Mouse (Mus musculus) cerebellum, adult 11 months (tissue): ENCODE measurements around the gene Cdk14.
"Not testable (repeated sequence)": the region's sequence is repeated elsewhere in the genome, so short reads cannot be mapped to it uniquely, and the experiment has no call there.

Experiments
- DNase-seq: peaks from one replicate; pipeline ENCODE4 v3.0.0; 2022

The Cdk14 gene

GRCm38 (mm10) chr5:5260966-5261724 lies 159.0 kb downstream of the Cdk14 start:
- no peak for DNase-seq

GRCm38 (mm10) chr5:5260309-5260708 lies 159.8 kb downstream of the Cdk14 start:
- no peak for DNase-seq

DNA sequence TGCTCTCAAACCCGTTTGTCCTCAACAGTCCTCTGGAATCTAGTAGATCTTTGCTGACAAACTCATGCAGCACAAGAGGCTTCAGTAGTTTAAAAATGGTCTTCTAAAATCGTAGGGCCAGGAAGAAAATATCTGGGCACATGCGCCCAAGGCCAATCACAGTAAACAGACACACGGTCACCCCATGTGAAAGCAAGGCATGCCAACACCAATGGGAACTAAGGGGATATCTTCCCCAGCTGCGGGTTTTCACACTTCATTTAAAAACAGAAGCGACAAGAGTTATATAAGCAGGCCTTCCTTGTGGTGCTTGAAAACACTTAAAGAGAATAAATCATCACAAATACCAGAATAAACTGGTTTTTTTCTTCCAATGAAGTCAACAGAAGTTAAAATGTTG lies 165.7 kb downstream of the Cdk14 start:
- no peak for DNase-seq

- DNase-seq, result no peak
Measured at GRCm38 (mm10) chr5:5253177-5253576, 166.9 kb downstream of the Cdk14 start.

GRCm38 (mm10) chr5:5247671-5248070 lies 172.4 kb downstream of the Cdk14 start:
- no peak for DNase-seq

GRCm38 (mm10) chr5:5246534-5247175 lies 173.5 kb downstream of the Cdk14 start:
- DNase-seq, result no peak

- DNase-seq, result no peak
Measured at GRCm38 (mm10) chr5:5245182-5245581, 174.9 kb downstream of the Cdk14 start.

DNA sequence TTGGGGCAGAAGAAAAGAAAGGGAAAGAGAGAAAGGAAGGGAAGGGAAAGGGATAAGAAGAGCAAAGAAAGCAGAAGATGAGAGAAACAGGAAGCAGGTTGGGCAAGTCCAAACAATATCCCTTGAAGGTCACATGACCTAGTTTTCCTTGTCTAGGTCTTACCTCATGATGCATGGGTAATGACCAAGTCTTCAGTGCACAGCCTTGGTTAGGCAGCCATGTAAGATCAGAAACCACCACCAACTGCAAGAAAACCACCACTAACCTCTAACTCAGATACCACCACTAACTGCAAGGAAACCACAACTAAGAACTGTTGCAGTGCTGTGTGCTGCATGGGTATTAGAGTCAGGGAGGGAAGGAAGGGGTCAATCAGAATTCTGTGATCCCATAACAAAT lies 176.5 kb downstream of the Cdk14 start:
- DNase-seq, result no peak

GRCm38 (mm10) chr5:5242704-5243103 lies 177.4 kb downstream of the Cdk14 start:
- DNase-seq, result no peak

DNA sequence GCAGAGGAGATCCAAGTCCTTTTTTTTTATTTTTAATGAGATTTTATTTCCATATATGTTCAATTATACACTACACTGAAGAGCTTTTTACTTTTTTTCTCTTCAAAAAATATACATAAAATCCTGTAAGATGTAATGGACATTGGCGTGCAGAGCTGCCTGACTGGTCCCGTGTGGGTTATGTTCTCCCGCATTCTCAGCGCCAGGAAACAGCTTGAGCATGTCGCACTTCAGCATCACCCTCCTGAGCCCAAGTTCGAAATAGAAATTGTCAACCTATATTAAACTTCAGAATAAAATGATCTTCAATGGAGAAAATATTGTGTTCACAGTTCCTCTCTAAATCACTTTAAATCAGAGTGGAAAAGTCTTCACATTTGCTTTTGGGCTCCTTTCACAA lies 179.0 kb downstream of the Cdk14 start:
- no peak for DNase-seq

DNA sequence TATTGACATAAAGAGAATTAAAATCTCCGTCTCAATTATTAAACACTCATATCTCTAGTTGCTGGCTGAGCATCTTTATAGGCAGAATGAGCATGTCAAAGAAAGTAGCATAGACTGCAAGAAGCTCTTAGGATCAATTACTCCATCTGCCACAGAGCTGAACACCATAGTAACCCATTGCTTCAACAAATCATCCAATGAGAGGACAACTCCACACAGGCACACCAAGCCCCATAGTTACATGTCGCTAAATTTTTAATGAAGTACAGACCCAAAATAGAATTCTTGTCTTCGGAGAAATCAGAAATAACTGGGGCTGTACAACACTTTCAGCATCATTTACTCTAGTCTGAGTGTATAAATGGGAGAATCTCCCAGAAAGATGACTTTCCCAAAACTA lies 180.0 kb downstream of the Cdk14 start:
- no peak for DNase-seq

DNA sequence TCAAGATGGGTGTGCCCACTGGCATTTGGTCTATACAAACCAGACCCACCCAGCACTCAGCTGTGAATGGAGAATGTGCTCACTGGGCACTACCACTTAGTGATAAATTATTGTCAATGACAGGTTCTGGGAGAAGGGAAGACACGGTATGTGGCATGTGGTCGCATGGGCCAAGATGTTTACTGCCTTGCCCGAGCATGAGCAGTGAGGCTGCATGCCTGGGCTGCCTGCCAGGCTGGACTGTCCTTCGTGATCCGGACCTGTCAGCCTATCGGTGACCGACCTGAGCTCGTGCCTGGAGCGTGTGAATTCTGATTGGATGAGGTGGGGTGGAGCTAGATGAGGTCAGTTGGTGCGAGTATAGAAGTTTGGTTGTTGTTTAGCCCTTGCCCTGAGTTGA lies 185.2 kb downstream of the Cdk14 start:
- not testable (repeated sequence) for DNase-seq

- DNase-seq, result no peak
Measured at GRCm38 (mm10) chr5:5226966-5227365, 193.1 kb downstream of the Cdk14 start.

DNA sequence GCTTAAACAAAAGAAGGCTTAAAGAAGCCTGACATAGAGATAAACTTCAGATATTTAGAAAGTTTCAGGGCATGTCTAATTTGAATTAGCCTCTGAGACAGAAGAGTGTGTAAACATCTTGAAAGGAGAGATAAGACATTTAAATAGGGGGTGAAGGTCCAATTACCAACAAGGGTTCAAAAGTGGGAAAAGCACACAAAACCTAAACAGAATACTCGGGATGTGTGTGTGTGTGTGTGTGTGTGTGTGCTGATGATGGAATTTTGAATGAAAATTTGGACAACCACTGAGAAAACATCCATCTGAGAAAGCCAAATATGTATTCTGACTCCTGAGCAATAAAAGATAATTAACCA lies 208.4 kb downstream of the Cdk14 start:
- DNase-seq, result no peak

DNA sequence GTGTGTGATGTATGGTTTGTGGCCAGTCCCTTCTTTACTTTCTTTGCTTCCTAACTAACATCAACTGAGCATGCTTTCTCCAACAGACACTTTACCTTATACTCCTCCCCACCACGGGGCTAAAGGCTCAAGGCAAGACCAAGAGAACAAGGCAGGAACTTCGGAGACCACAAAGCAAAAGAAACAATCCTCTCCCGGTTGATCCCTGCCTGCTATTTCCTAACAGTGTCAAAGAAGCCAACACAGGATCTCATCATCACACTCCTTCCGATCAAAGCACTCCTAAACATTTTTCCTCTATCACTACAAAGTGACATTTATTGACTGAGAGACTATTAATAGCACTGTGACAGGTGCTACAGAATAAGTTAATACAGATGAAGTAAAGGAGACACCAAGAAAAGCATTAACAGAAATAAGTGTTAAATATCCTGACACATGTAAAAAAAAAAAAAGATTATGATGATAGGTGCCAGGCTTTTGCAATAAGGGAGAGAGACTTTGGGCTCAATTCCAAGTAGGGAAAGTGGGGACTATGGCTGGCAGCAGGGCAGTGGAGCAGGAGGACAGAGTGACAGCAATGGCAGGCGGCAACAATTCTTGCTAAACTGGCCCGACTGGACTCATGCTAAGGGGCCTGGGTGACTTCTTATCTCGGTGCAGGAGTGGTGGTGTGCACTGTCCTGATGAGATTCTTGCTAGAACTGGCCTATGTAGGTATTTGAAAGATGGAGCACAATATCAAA lies 208.9 kb downstream of the Cdk14 start:
- no peak for DNase-seq

DNA sequence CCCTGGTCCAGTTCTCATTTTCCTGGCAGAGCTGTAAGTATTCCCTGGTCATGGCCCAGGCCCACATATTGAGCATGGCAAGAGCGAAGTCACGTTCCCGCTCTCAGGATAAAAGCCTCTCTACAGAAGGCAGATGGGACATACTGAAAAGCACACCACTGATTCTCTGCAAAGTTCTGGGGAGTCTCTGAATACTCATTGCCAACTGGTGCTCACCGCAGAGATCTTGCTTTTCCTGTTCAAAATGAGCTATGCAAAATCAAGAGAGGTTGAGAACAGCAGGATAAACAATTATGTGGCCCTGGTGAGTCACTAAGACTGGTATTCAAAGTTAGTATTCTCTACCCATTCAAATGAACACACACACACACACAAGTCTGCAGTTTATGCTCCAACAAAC lies 212.1 kb downstream of the Cdk14 start:
- DNase-seq, result no peak

- no peak for DNase-seq
Measured at GRCm38 (mm10) chr5:5206012-5206411, 214.1 kb downstream of the Cdk14 start.

DNA sequence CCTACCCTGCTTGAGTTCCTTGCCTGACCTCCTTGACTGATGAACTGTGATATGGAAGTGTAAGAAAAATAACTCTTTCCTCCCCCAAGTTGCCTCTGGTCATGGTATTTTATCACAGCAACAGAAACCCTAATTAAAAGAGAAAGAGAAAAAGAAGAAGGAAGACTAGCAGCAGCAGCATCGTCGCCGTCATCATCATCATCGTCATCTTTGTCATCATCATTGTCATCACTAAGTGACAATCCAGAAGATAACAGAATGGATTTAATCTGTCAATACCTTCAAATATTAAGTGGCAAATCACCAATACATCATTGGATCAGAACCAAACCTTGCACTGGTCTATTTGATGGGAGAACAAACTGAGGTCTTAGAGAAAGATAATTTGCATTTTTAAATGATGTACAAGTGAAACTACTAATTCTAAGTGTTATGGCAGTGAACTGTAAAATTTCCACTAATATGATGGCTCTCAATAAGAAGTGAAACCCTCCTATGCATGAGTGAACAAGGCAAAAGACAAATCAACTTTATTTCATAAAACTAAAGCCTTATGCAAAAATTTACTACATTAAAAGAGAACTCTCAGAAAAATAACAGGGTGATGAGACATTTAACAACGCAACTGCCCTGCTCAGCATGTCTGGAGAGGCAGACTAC lies 225.4 kb downstream of the Cdk14 start:
- DNase-seq, result no peak

DNA sequence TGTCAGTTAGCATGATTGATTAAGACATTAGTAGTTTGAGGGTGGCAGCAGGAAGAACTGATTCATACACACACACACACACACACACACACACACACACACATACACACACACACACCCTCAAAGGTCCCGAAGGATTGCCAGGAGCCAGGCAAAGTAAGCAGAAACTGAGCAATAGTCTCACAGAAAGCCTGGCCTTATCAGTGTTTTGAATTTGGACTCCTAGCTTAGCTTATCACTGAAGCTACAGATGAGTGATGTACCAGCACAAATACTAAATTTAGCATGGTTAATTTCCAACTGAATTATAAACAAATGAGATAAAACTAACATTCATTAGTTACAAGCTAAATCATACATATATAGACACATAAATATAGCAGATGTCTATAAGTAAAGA lies 230.5 kb downstream of the Cdk14 start:
- no peak for DNase-seq

DNA sequence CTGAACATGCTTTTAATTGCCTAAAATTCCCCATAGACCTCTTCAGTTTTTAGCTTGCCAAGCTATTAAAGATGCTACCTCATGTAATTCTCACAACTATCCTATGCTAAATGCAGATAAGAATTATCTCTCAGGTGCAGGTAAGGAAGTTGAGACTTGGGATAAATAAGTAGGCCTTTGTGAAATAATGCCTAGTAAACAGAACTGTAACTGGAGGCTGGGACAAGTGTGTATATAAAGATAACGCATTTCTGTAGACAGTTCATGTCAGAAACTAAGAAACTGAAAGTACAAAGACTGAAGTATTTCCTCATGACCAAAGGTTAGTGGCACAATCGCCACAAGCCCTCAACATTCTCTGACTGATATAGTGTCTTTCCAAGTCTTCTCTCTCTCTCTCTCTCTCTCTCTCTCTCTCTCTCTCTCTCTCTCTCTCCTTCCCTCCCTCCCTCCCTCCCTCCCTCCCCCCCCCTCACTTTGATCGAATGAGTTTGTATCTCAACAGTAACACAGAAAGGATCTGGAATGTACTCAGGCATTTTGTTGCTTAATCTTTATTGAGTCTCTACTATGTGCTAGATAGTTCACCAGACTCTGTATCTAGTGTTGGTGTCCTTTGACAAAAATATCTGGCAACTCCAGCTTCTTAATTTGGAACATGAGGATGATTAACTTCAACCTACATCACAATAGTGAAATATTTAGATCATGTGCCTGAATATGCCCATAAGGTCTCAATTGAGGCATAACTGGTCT lies 233.9 kb downstream of the Cdk14 start:
- DNase-seq, result no peak

GRCm38 (mm10) chr5:5185521-5185920 lies 234.6 kb downstream of the Cdk14 start:
- no peak for DNase-seq

DNA sequence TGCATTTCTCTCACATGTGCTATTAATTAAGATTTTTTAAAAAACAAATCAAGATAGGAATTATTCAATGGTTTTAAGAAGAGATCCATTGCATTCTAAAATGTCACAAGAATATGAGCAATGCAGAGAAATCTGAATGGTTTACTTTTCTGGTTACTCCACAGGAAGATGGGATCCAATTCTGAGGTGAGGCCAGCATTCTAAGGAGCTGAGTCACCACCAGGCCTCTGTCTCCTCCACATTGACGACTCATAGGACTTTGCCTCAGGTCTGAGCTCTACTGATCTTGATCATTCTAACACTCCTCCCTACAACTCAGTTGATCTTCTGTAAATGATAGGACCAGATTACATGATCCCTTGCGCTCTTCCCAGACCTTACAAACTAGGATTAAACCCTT lies 239.4 kb downstream of the Cdk14 start:
- no peak for DNase-seq

- DNase-seq, result no peak
Measured at GRCm38 (mm10) chr5:5180311-5180710, 239.8 kb downstream of the Cdk14 start.
